Mouse (Mus musculus): ENCODE results near the gene Gm49387. TPM values are rescaled to one million over a fixed set of nuclear protein-coding genes. Genes with fewer than 3 reads are reported as not detected.
"Not testable (repeated sequence)": the region's sequence is repeated elsewhere in the genome, so short reads cannot be mapped to it uniquely, and the experiment has no call there.

Gm49387 gene
- polyA plus RNA-seq, 1 experiment from 2014 or later, result 1.7 TPM

DNA sequence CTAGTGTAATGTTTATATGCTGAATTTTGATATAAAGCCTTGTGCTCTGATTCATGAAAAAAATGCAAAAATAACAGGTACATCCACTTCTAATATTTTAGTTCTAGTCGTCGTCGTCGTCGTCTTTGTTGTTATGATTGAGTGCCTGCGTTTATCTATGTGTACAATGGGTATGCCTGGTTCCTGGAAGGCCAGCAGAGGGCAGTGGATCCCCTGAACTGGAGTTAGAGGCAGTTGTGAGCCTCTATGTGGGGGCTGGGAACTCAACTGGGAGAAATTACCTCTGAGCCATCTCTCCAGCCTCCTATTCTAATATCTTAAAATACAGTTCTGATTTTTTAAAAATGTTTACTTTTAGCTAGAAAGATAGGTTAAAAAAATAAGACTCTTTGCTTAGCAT, 35.2 kb downstream of the Gm49387 start:
- no peak overlapping the region for H3K4me3 ChIP-seq
- 53% methylated on average over 6 of the region's 6 CpGs for WGBS
- H3K9me3 ChIP-seq, result no peaks in the 10 kb centered on the region
- H3K27me3 ChIP-seq, result no peaks in the 10 kb centered on the region
- H3K36me3 ChIP-seq, result no peaks in the 10 kb centered on the region
- H3K9ac ChIP-seq, result no peak overlapping the region
- no peaks in the 10 kb centered on the region for H3K4me1 ChIP-seq (replicated peaks)
- H3K4me2 ChIP-seq, result no peak overlapping the region
- H3K27ac ChIP-seq, result no peak overlapping the region
- ATAC-seq (ENCODE audit: low FRiP score), result no peak

DNA sequence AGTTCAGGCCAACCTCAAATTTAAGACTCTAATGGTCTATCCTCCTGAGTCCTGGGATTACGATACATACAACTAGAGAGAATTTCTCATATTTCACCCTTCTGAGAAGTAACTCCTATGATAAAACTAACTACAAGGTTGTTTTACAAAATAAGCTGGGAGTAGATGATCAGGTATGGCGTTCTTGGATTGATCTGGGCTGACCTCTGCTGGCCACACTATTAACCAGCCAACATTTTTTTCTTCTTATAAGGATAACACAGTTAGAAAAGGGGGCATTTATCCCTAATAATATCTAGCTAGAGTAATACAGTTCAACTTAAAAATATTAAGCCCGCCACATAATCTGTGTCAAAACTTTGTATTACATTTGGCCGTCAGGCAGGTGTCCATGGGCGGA, 35.8 kb downstream of the Gm49387 start:
- H3K4me1 ChIP-seq (replicated peaks), result no peaks in the 10 kb centered on the region
- WGBS, result 84% methylated on average over 5 of the region's 5 CpGs
- H3K27me3 ChIP-seq, result no peaks in the 10 kb centered on the region
- no peak overlapping the region for H3K4me2 ChIP-seq
- H3K36me3 ChIP-seq, result no peaks in the 10 kb centered on the region
- H3K27ac ChIP-seq, result no peak overlapping the region
- H3K9me3 ChIP-seq, result no peaks in the 10 kb centered on the region
- no peak overlapping the region for H3K4me3 ChIP-seq
- H3K9ac ChIP-seq, result no peak overlapping the region
- ATAC-seq (ENCODE audit: low FRiP score), result no peak

GRCm38 (mm10) chr14:31602616-31602979, 38.1 kb downstream of the Gm49387 start:
- WGBS, result 93% methylated on average over 6 of the region's 6 CpGs
- ATAC-seq (ENCODE audit: low FRiP score); H3K36me3 ChIP-seq; H3K4me2 ChIP-seq; H3K4me1 ChIP-seq (replicated peaks); H3K9me3 ChIP-seq; H3K27ac ChIP-seq; H3K9ac ChIP-seq; H3K4me3 ChIP-seq; H3K27me3 ChIP-seq: not testable (repeated sequence)

GRCm38 (mm10) chr14:31601908-31602615, 38.6 kb downstream of the Gm49387 start:
- no peak overlapping the region for H3K4me3 ChIP-seq
- H3K27ac ChIP-seq, result no peak overlapping the region
- H3K4me2 ChIP-seq, result no peak overlapping the region
- 92% methylated on average over 14 of the region's 14 CpGs for WGBS
- ATAC-seq (ENCODE audit: low FRiP score), result no peak
- no peaks in the 10 kb centered on the region for H3K9me3 ChIP-seq
- no peaks in the 10 kb centered on the region for H3K27me3 ChIP-seq
- H3K4me1 ChIP-seq (replicated peaks), result no peaks in the 10 kb centered on the region
- no peak overlapping the region for H3K9ac ChIP-seq
- H3K36me3 ChIP-seq, result no peaks in the 10 kb centered on the region

DNA sequence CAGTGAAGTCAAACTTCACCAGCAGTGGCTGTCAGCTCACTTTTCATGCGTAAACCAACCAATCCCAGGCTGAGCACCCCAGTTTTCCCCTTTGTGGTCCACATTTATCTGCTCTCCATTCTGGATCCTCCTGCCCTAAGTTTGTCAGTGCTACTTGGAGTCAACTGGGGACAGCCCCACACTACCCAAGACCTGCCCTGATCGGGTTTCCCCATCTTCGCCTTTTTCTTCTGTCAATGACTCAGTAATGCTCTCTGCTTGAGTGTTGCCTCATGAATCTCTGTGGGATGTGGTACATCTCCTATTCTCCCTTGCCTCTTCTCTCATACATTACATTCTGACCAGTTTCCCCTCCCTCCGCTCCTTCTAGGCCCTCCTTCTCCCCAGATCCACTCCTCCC, 43.2 kb downstream of the Gm49387 start:
- H3K4me2 ChIP-seq, result no peak overlapping the region
- no peaks in the 10 kb centered on the region for H3K4me1 ChIP-seq (replicated peaks)
- no peak overlapping the region for H3K4me3 ChIP-seq
- 96% methylated on average over 4 of the region's 4 CpGs for WGBS
- H3K27ac ChIP-seq, result no peak overlapping the region
- no peaks in the 10 kb centered on the region for H3K9me3 ChIP-seq
- ATAC-seq (ENCODE audit: low FRiP score), result no peak
- H3K27me3 ChIP-seq, result no peaks in the 10 kb centered on the region
- H3K36me3 ChIP-seq, result no peaks in the 10 kb centered on the region
- H3K9ac ChIP-seq, result no peak overlapping the region

DNA sequence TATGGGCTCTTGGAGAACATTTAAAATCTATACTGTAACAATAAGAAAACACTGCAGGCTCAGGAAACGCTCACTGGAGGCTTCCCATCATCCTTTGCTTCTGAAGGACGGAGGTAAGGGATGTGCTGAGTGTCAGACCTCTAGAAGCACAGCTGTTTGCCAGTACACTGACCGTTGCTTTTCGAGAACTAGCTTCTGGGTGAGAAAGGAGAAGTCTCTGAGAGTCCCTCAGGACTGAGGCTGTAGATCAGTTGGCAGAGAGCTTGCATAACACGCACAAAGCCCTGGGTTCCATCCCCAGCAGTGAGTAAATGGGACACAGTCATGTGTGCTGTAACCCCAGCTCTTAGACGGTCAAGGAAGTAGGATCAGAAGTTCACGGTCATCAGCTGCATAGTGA, 44.3 kb downstream of the Gm49387 start:
- no peak for ATAC-seq (ENCODE audit: low FRiP score)
- H3K4me3 ChIP-seq, result no peak overlapping the region
- H3K27me3 ChIP-seq, result no peaks in the 10 kb centered on the region
- H3K36me3 ChIP-seq, result no peaks in the 10 kb centered on the region
- H3K4me1 ChIP-seq (replicated peaks), result no peaks in the 10 kb centered on the region
- WGBS, result 87% methylated on average over 7 of the region's 7 CpGs
- H3K27ac ChIP-seq, result no peak overlapping the region
- no peak overlapping the region for H3K9ac ChIP-seq
- no peak overlapping the region for H3K4me2 ChIP-seq
- no peaks in the 10 kb centered on the region for H3K9me3 ChIP-seq

DNA sequence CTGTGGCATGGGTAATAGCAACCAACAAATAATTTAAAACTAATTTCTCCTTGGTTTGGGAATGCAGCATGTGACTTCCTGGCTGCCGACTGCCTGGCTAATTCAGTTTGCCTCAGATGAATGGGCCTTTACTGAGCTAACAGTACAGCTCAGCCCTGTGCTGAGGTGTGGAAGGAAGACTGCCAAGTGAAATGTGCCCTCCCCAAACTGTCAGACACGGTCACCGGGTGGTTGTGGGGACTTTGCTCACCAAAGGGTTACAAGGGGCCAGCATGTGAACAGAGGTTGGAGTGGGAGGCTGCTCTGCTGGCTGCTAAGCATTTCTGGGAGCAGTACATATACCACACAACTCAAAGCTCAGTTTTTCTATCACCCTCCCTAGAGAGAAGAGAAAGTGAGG, 46.0 kb downstream of the Gm49387 start:
- WGBS, result 81% methylated on average over 3 of the region's 3 CpGs
- ATAC-seq (ENCODE audit: low FRiP score), result no peak
- H3K36me3 ChIP-seq, result no peaks in the 10 kb centered on the region
- no peaks in the 10 kb centered on the region for H3K27me3 ChIP-seq
- H3K4me1 ChIP-seq (replicated peaks), result no peaks in the 10 kb centered on the region
- H3K9ac ChIP-seq, result no peak overlapping the region
- no peak overlapping the region for H3K4me2 ChIP-seq
- H3K9me3 ChIP-seq, result no peaks in the 10 kb centered on the region
- H3K4me3 ChIP-seq, result no peak overlapping the region
- H3K27ac ChIP-seq, result no peak overlapping the region

DNA sequence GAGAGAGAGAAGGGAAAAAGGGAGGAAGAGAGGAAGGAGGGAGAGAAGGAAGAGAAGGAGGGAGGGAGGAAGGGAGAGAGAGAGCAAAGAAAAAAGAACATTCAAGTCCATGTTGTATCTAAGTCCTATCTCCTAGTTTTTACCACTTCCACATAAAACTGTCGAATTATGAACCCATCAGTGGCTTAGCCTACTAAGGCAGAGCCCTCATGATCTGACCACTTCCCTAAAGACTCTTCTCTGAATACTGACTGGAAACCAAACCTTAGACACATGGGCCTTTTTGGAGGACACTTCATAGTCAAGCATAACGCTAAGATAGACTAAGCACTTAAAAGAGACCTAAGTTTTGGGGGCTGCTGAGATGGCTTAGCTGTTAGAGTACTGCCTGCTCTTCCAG, 47.6 kb downstream of the Gm49387 start:
- Histone ChIP-seq H3K9ac (no peak overlapping the region), H3K27ac (no peak overlapping the region), H3K9me3 (no peaks in the 10 kb centered on the region), H3K27me3 (no peaks in the 10 kb centered on the region), H3K4me3 (no peak overlapping the region), H3K4me2 (no peak overlapping the region), H3K36me3 (no peaks in the 10 kb centered on the region), H3K4me1 (replicated peaks) (no peaks in the 10 kb centered on the region)
- no peak for ATAC-seq (ENCODE audit: low FRiP score)
- 86% methylated on average over 2 of the region's 2 CpGs for WGBS

DNA sequence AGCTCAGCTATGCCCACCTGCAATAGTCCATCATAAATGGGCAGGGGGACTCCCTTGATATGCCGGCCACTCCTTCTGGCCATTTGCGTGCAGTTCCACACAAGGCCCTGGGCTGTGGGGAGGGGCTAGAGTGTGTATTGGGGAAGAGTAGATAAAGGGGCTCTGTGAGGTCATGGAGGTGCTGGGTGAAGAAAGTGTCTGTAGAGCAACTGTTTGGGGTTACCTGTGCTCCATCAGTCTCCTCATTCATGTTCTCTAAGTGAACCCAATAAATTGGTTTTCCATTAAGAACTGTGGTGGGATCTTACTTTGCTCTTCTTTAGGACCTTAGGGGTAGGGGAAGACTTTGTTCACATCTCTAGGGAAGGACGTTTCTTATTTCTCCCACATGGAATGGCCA, 49.4 kb downstream of the Gm49387 start, which contains the start of gene Colq:
TSS of gene Colq (minus strand) at position 101 of the 400 bp plus-strand sequence.
- no peaks in the 10 kb centered on the region for H3K9me3 ChIP-seq
- no peak within 1 kb of the TSS for H3K4me2 ChIP-seq
- H3K36me3 ChIP-seq, result no peaks in the 10 kb centered on the region
- no peak within 1 kb of the TSS for H3K4me3 ChIP-seq
- no peak within 1 kb of the TSS for H3K9ac ChIP-seq
- ATAC-seq (ENCODE audit: low FRiP score), result no peak
- WGBS, result 89% methylated on average over 3 of the region's 3 CpGs
- no peaks in the 10 kb centered on the region for H3K27me3 ChIP-seq
- no peak within 1 kb of the TSS for H3K27ac ChIP-seq
- no peaks in the 10 kb centered on the region for H3K4me1 ChIP-seq (replicated peaks)

GRCm38 (mm10) chr14:31586451-31586850, 54.2 kb downstream of the Gm49387 start:
- 84% methylated on average over 8 of the region's 8 CpGs for WGBS
- H3K9ac ChIP-seq, result no peak overlapping the region

GRCm38 (mm10) chr14:31583082-31583481, 57.6 kb downstream of the Gm49387 start:
- H3K36me3 ChIP-seq, result no peaks in the 10 kb centered on the region
- H3K4me3 ChIP-seq, result no peak overlapping the region
- 92% methylated on average over 8 of the region's 9 CpGs for WGBS
- no peaks in the 10 kb centered on the region for H3K9me3 ChIP-seq
- H3K4me1 ChIP-seq (replicated peaks), result 0 out of 2 replicates have a peak, but pooled peaks cover 3% of the 10 kb centered on the region
- no peak overlapping the region for H3K9ac ChIP-seq
- H3K27ac ChIP-seq, result no peak overlapping the region
- H3K4me2 ChIP-seq, result no peak overlapping the region
- H3K27me3 ChIP-seq, result peaks cover 3% of the 10 kb centered on the region; the same call in 1 of the 2 replicates
- no peak for ATAC-seq (ENCODE audit: low FRiP score)

More at GRCm38 (mm10) chr14:31586451-31586850, 54.2 kb downstream of the Gm49387 start:
- no peak for ATAC-seq (ENCODE audit: low FRiP score)
- no peak overlapping the region for H3K4me2 ChIP-seq
- no peaks in the 10 kb centered on the region for H3K9me3 ChIP-seq
- H3K27me3 ChIP-seq, result peaks cover 3% of the 10 kb centered on the region; the same call in 1 of the 2 replicates
- no peak overlapping the region for H3K4me3 ChIP-seq
- H3K27ac ChIP-seq, result no peak overlapping the region
- H3K4me1 ChIP-seq (replicated peaks), result no peaks in the 10 kb centered on the region
- no peaks in the 10 kb centered on the region for H3K36me3 ChIP-seq

DNA sequence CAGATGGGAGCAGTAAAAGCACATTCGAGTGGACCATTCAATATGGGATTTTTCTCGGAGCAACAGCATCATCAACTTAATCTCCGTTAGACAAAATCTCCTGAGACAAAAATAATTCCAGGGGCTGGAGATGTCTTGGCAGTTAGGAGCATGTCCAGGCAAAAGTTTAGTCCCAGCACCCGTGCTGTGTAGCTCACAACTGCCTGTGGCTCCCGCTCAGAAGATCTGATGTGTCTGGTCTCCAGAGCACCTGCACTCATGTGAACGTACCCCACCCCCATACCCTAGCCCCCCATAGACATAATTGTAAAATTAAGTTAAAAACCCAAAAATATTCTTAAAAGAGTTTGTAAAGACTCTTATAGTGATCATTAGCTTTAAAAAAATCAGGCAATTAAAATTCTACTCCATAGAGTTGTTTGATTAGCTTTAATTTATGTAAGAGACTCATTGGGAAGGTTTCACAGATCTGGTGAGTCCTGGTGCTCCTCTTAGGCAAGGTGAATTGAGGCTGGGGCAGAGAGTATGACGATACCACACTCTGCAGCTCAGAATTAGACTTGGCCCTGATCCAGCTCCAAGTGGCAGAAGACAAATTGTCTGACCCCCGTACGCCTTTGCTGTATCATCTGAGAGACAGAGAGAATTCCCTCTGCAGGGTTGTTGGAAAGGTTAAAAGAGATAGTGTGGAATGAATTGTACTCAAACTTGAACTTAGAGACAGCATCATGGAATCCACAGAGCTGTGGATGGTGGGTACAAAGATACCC, 62.5 kb downstream of the Gm49387 start:
- no peaks in the 10 kb centered on the region for H3K36me3 ChIP-seq
- no peak for ATAC-seq (ENCODE audit: low FRiP score)
- no peak overlapping the region for H3K4me3 ChIP-seq
- H3K27me3 ChIP-seq, result 0 out of 2 replicates have a peak, but pooled peaks cover 2% of the 10 kb centered on the region
- H3K9ac ChIP-seq, result no peak overlapping the region
- no peaks in the 10 kb centered on the region for H3K9me3 ChIP-seq
- no peak overlapping the region for H3K27ac ChIP-seq
- no peak overlapping the region for H3K4me2 ChIP-seq
- H3K4me1 ChIP-seq (replicated peaks), result 0 out of 2 replicates have a peak, but pooled peaks cover 3% of the 10 kb centered on the region
- WGBS, result 66% methylated on average over 9 of the region's 9 CpGs
